Mouse (Mus musculus): ENCODE measurements at regions not wholly inside any gene's neighbourhood (a gene's known extent, or its start where the extent isn't known, plus 50 kb on each side); places are given as distances from the start of the nearest gene placed in this dataset.

DNA sequence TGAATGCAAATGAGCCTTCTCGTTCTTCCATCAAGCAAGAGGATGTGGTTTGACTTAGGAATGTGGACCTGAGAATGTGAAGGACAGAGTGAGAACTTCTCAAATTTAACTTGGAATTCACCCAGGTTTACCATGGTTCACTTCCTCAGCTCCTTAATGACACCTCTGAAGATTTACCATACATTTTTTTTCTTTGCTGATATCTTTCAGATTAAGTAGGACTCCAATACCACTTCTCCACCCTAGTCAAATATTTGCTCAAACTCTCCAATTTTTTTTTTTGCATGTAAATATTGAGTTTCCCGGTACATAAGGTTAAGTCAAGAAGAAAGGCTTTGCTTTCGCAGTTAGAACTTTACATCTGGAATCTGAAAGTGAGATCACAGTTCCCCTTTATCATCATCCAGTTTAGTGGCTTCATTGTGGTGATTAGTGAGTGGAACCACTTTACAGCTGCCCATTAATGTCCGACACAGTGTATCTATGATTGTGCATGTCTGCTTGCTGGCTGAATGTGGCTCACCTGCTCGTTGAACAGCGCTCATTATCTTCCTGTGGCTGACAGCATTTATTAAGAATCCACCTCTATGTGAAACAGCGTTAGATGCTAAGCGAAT, 446.0 kb upstream of the Adam34 start:
- H3K4me1 ChIP-seq (replicated peaks) = no peaks in the 10 kb centered on the region
- no peak overlapping the region for H3K4me3 ChIP-seq
- no peaks in the 10 kb centered on the region for H3K9me3 ChIP-seq
- DNase-seq (ENCODE audit: low spot score) = no peak
- 86% methylated on average over 8 of the region's 8 CpGs for WGBS
- no peaks in the 10 kb centered on the region for H3K27me3 ChIP-seq (ENCODE audit: insufficient read depth, poor library complexity, severe bottlenecking)
- H3K36me3 ChIP-seq = no peaks in the 10 kb centered on the region
- H3K27ac ChIP-seq = no peak overlapping the region

DNA sequence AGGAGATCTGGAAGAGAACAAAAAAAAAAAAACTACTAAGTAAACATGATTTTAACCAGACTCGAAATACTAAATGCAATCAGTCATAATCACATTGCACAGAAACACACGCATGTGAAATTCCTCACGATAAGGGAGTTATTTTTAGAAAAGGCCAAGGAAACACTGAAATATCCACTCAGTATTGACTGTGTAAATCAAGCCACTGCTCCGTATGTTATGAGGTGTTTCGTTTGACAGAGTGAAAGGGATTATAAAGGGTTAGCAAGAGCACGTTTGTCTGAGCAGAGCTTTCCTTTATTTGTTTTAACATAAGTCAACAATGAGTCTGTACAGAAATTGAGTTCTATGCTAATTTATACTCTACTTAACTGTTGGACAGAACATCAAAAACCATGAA, 455.3 kb upstream of the Adam34 start:
- WGBS = 76% methylated on average over 6 of the region's 6 CpGs
- no peak for DNase-seq (ENCODE audit: low spot score)
- no peaks in the 10 kb centered on the region for H3K9me3 ChIP-seq
- no peaks in the 10 kb centered on the region for H3K36me3 ChIP-seq
- no peaks in the 10 kb centered on the region for H3K27me3 ChIP-seq (ENCODE audit: insufficient read depth, poor library complexity, severe bottlenecking)
- no peaks in the 10 kb centered on the region for H3K4me1 ChIP-seq (replicated peaks)
- H3K4me3 ChIP-seq = no peak overlapping the region
- H3K27ac ChIP-seq = no peak overlapping the region

DNA sequence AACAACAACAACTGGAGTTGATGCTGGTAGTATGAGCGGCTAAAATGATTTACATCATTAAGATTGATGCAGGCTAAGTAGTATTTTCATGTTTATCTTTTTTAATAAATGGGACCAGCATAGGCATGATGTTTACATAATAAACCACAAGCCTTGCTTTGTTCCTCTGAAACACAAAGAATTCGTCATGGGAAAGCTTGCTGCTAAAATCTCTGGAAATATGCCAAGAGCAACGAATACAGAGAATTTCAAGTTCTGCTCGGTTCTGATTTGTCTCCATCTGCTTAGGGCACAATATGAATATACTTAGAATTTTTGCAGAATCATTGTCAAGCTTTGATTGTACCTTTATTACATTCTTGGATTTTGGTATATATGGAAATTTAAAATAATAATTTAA, 467.2 kb upstream of the Adam34 start:
- no peaks in the 10 kb centered on the region for H3K36me3 ChIP-seq
- 75% methylated on average over 4 of the region's 4 CpGs for WGBS
- H3K4me3 ChIP-seq = no peak overlapping the region
- H3K4me1 ChIP-seq (replicated peaks) = no peaks in the 10 kb centered on the region
- H3K9me3 ChIP-seq = no peaks in the 10 kb centered on the region
- no peaks in the 10 kb centered on the region for H3K27me3 ChIP-seq (ENCODE audit: insufficient read depth, poor library complexity, severe bottlenecking)
- DNase-seq (ENCODE audit: low spot score) = no peak
- no peak overlapping the region for H3K27ac ChIP-seq

DNA sequence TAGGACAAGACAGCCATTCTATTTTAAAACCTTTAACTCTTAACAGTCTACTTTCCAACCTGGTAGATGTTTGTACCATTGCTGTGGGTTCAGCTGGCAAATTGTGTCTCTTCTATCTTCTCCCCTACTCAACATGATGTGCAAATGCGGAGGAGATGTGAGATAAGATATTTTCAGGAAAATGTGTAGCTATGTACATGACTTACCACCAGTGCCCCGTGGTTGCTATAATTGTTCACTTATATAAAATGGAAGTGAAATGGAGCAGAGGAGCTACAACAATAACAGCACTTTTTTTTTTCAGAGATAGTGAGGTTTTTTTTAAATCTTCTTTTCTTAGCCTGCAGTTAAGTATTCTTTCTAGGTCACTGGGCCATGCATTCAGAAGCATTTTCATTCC, 492.4 kb upstream of the Adam34 start:
- Histone ChIP-seq H3K27ac (no peak overlapping the region), H3K27me3 (ENCODE audit: insufficient read depth, poor library complexity, severe bottlenecking) (no peaks in the 10 kb centered on the region), H3K36me3 (no peaks in the 10 kb centered on the region), H3K9me3 (no peaks in the 10 kb centered on the region), H3K4me3 (no peak overlapping the region), H3K4me1 (replicated peaks) (no peaks in the 10 kb centered on the region)
- DNase-seq (ENCODE audit: low spot score) = no peak
- WGBS = 86% methylated on average over 2 of the region's 2 CpGs

DNA sequence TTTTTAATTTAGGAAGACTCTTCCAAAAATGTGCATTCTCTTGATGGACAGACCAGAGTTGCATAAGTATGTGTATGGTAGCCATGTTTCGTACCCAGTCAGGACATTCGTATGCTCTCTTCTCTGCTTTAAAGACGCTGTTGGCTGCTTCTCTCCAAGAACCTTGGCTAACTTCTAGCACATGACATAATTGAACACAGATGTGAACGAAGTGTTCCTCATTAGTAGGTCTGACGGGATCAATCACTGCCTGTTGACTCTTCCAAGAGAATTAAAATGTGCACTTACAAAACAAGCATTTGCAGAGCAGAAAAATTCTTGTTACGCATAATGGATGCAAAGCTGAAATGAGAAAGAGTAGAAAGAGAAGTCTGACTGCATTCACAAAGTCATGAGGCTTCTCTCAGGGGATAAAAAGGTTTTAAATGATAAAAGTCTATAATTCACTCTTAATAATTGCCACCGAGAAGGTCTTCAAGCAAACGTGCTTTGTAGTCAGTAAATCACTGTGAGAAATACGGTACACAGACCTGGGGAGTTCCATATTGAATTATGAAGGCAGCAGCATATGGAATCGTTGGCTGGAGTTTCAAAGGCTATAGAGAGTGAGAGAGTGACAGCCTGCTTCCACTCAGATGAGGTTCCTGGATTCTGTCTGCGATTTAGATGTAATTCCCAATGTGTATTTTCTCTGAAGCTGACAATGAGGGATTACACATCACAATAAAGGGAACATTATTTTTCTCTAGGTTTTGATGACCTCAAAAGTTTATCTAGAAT, 496.7 kb upstream of the Adam34 start:
- H3K4me3 ChIP-seq = no peak overlapping the region
- H3K9me3 ChIP-seq = no peaks in the 10 kb centered on the region
- H3K36me3 ChIP-seq = no peaks in the 10 kb centered on the region
- H3K27ac ChIP-seq = no peak overlapping the region
- 68% methylated on average over 11 of the region's 11 CpGs for WGBS
- H3K4me1 ChIP-seq (replicated peaks) = no peaks in the 10 kb centered on the region
- H3K27me3 ChIP-seq (ENCODE audit: insufficient read depth, poor library complexity, severe bottlenecking) = no peaks in the 10 kb centered on the region
- DNase-seq (ENCODE audit: low spot score) = no peak

DNA sequence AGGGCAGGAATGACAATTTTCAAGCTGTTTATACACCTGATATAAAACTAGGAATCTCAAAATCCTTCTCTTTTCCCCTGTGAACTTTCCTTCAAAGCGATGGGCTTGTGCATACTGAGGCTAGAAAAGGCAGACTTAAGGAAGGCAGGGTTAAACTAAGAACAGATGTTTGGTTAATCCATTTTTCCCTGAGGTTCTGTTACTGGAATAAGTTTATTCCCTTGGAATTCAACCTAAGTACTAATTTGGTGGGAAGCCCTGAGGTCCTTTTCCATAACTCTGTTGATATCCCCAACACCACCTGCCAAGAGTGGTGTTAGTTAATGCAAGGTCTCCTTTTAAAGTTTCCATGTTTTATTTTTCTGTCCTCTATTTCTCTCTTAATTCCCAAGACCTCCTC, 512.5 kb upstream of the Adam34 start:
- Histone ChIP-seq H3K36me3 (no peaks in the 10 kb centered on the region), H3K4me3 (no peak overlapping the region), H3K4me1 (replicated peaks) (no peaks in the 10 kb centered on the region), H3K27ac (no peak overlapping the region), H3K27me3 (ENCODE audit: insufficient read depth, poor library complexity, severe bottlenecking) (no peaks in the 10 kb centered on the region), H3K9me3 (no peaks in the 10 kb centered on the region)
- DNase-seq (ENCODE audit: low spot score) = no peak
- 81% methylated on average over 1 of the region's 1 CpGs for WGBS

DNA sequence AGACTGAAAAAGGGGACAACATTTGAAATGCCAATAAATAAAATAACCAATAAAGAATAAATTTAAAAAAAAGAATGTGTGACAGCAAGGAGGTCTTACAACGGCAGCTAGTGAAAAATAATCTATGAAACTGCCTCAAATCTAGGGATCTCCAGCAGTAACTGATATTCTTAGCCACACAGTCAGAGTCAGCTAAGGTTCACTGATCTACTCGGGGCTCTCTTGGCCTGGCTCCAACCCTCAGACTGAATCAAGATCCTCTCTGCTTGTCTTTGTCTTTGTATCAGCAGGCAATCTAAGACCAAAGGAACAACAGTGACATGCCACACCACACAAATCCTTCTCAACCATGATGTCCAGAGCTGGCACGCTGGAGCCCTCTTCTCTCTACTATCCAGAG, 542.5 kb upstream of the Adam34 start:
- 76% methylated on average over 3 of the region's 3 CpGs for WGBS
- DNase-seq (ENCODE audit: low spot score) = no peak

DNA sequence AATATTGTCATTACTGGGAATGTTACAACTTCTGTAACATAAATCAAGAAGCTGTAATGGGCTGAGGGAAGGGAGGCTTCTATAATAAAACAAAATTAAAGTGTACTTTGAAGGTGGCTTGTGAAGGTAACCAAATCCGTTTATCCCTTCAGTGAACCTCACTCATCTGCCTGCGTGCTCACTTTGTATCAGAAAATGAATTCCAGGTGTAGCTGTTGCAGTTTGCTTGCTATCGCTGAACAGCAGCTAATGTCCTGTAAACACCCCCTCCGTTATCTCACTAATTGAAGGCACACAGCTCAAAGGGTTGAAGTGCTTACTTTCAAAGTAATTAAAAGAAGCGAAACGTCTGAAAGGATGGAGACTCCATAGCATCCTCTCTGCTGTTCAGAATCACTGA, 547.2 kb upstream of the Adam34 start:
- no peak for DNase-seq (ENCODE audit: low spot score)
- Histone ChIP-seq H3K27ac (no peak overlapping the region), H3K27me3 (ENCODE audit: insufficient read depth, poor library complexity, severe bottlenecking) (no peaks in the 10 kb centered on the region), H3K4me3 (no peak overlapping the region), H3K4me1 (replicated peaks) (no peaks in the 10 kb centered on the region), H3K9me3 (no peaks in the 10 kb centered on the region), H3K36me3 (no peaks in the 10 kb centered on the region)
- WGBS = 66% methylated on average over 6 of the region's 6 CpGs

More for the DNA sequence above, 542.5 kb upstream of the Adam34 start:
- no peaks in the 10 kb centered on the region for H3K36me3 ChIP-seq
- H3K4me3 ChIP-seq = no peak overlapping the region
- no peaks in the 10 kb centered on the region for H3K9me3 ChIP-seq
- no peaks in the 10 kb centered on the region for H3K4me1 ChIP-seq (replicated peaks)
- no peak overlapping the region for H3K27ac ChIP-seq
- H3K27me3 ChIP-seq (ENCODE audit: insufficient read depth, poor library complexity, severe bottlenecking) = no peaks in the 10 kb centered on the region

DNA sequence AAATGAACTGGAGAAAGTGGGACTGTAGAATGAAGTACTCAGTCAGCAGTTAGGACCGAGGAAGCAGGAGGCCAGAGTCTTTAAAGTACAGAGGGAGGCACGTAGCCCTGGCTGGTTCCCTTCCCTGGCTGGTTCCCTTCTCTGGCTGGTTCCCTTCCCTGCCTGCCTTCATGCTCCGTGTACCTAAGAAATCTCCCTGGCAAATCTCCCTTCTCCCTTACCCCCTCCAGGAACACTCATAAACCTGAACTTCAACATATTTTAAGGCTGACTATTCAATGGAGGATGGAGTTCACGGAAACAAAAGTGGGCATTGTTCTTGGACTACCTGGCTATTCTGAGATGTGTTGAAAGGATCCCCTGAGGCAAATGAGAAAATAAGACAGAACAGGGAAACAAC, 551.2 kb upstream of the Adam34 start:
- DNase-seq (ENCODE audit: low spot score) = no peak

DNA sequence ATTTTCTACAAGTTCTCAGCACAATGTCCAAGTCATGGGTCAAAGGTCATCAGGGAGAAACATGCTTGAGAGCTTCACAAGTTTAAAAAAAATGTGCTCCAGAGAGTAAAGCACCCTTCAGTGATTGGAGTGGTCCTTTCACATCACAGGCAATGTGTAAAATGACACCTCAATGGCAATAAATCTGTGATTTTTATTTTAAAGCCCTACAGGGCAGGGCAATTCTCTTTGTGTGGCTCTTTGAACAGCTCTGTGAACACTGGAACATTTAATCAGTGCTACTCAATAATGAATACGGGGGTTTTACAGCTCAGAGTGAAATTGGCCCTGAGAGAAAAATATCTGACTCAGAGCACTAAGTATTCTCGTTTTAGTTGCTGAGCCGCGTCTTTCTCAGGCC, 563.5 kb upstream of the Adam34 start:
- WGBS = 84% methylated on average over 4 of the region's 4 CpGs
- Histone ChIP-seq H3K9me3 (no peaks in the 10 kb centered on the region), H3K27ac (no peak overlapping the region), H3K27me3 (ENCODE audit: insufficient read depth, poor library complexity, severe bottlenecking) (no peaks in the 10 kb centered on the region), H3K4me3 (no peak overlapping the region), H3K4me1 (replicated peaks) (no peaks in the 10 kb centered on the region), H3K36me3 (no peaks in the 10 kb centered on the region)
- DNase-seq (ENCODE audit: low spot score) = no peak

More for the DNA sequence above, 551.2 kb upstream of the Adam34 start:
- H3K4me1 ChIP-seq (replicated peaks) = no peaks in the 10 kb centered on the region
- no peak overlapping the region for H3K4me3 ChIP-seq
- no peaks in the 10 kb centered on the region for H3K36me3 ChIP-seq
- no peaks in the 10 kb centered on the region for H3K27me3 ChIP-seq (ENCODE audit: insufficient read depth, poor library complexity, severe bottlenecking)
- 78% methylated on average over 4 of the region's 4 CpGs for WGBS
- H3K27ac ChIP-seq = no peak overlapping the region
- no peaks in the 10 kb centered on the region for H3K9me3 ChIP-seq

DNA sequence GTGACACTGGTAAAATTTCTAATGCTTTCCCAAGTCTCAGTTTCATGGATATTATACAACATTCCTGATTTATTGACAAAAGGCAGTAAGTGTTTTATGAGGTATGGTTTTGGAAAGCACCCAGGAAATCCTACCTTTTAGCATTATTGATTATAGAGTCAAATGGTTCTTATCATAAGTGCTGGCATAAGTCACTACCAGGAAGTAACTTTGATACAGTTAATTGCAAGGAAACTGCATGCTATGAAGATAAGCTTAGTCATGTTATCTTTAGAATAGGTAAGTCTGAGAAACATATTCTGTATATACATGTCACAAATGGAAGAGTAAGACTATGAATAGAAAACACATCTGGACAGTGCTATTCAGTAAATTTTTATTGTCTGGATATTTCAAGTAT, 608.4 kb upstream of the Adam34 start:
- no peaks in the 10 kb centered on the region for H3K27me3 ChIP-seq (ENCODE audit: insufficient read depth, poor library complexity, severe bottlenecking)
- no peak overlapping the region for H3K4me3 ChIP-seq
- no peak overlapping the region for H3K27ac ChIP-seq
- H3K36me3 ChIP-seq = no peaks in the 10 kb centered on the region
- no peaks in the 10 kb centered on the region for H3K4me1 ChIP-seq (replicated peaks)
- DNase-seq (ENCODE audit: low spot score) = no peak
- H3K9me3 ChIP-seq = no peaks in the 10 kb centered on the region

DNA sequence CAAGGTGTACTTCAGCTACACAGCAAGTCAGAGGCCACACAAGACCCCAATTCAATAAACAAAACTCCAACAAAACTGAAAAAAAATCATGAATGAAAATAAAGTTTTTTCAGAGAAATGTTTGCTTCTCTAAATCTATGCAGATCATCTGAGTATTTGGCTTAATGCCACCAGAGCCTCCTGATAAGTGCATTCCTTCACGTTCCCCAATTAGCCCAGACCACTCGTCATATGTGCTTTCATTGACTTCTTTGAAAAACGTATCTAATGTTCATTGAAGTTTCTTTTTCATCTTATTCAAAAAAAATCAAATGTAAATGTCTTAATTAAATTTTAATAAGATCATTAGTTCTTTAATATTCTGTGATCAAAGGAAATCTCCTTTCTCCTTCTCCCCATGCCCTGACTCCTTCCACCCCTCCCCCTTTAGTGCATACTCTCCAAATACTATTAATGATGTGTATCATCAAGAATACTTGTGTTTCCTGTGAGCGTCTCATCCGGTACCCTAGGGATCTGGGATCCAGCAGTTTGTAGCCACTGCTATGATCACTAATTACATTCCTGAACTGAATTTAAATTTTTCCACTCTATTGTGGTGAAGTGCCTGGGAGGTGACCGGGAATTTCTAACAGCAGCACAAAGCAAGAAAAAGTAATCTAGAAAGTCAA, 600.8 kb upstream of the Fat1 start:
- Histone ChIP-seq H3K27ac (no peak overlapping the region), H3K36me3 (no peaks in the 10 kb centered on the region), H3K27me3 (ENCODE audit: insufficient read depth, poor library complexity, severe bottlenecking) (no peaks in the 10 kb centered on the region), H3K9me3 (no peaks in the 10 kb centered on the region), H3K4me1 (replicated peaks) (no peaks in the 10 kb centered on the region), H3K4me3 (no peak overlapping the region)
- 84% methylated on average over 6 of the region's 6 CpGs for WGBS
- no peak for DNase-seq (ENCODE audit: low spot score)

DNA sequence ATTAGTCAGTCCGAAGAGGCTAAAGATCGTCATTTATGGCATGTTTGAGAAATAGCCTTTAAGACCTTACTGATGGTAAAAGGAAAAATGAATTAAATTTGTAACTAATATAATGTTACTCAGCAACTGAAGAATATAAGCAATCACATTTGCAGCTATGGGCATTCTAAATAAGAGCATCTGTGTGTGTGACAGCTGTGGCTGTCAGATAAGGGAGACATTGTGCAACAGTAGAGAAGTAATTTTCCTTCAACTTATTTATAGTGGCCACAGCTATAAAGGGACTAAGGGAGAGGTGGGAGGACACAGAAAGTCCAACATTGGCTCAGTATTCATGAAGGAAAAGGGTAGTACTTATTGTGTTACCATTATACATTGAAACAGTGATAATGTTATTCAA, 591.8 kb upstream of the Fat1 start:
- no peak for DNase-seq (ENCODE audit: low spot score)
- H3K36me3 ChIP-seq = no peaks in the 10 kb centered on the region
- WGBS = 90% methylated on average over 2 of the region's 2 CpGs

More for the DNA sequence above, 591.8 kb upstream of the Fat1 start:
- Histone ChIP-seq H3K4me1 (replicated peaks) (no peaks in the 10 kb centered on the region), H3K9me3 (no peaks in the 10 kb centered on the region), H3K4me3 (no peak overlapping the region), H3K27me3 (ENCODE audit: insufficient read depth, poor library complexity, severe bottlenecking) (no peaks in the 10 kb centered on the region), H3K27ac (no peak overlapping the region)

Data from hindbrain, embryonic 10.5 days (tissue).